Mouse (Mus musculus) bone marrow macrophage, adult 2 months (primary cell): ENCODE measurements around the gene Map3k7cl.

Experiments used
- CTCF ChIP-seq: IDR thresholded peaks from 2 replicates; pipeline ENCODE4 v1.5.1; 2012; ENCODE audit warnings: low read depth, mild to moderate bottlenecking, low read length, moderate library complexity
- POLR2A ChIP-seq: IDR thresholded peaks from 2 replicates; pipeline ENCODE4 v1.6.1; 2012; ENCODE audit warnings: mild to moderate bottlenecking, low read depth, low read length, borderline replicate concordance

GRCm38 (mm10) chr16:87585548-87586262 lies 32.6 kb downstream of the Map3k7cl start:
- no peak for TF ChIP-seq CTCF
- TF ChIP-seq POLR2A: no peak
